Mouse (Mus musculus) R1 (cell line): ENCODE data around the gene Epo.

Experiments
- DNase-seq: peaks from one replicate; pipeline ENCODE4 v3.0.0-alpha.2; 2018; ENCODE audit warnings: low read depth, low spot score

The Epo gene

DNA sequence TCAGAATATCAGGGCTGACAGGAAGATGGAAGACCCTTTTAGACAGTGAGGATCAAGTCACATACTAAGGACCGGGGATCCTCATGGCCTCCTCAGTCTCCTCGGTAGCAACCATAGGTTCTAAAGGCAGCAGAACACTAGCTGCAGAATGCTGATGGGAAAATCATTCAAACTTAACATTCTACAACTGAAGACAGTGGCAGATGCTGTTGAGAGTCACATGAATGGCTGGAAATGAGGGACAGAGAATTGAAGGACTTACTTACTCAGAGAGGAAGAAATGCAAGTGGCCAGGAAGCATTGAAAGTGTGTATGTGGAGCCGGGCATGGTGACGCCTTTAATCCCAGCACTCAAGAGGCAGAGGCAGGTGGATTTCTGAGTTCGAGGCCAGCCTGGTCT, 56.1 kb downstream of the Epo start, which contains the start of gene Zan:
Zan (minus strand) TSS at position 101 of the 400 bp plus-strand sequence.
- DNase-seq = no peak

- no peak for DNase-seq
Measured at GRCm38 (mm10) chr5:137474351-137474750, 58.7 kb downstream of the Epo start.

- DNase-seq = no peak
Measured at GRCm38 (mm10) chr5:137472252-137472904, 60.7 kb downstream of the Epo start.

- DNase-seq = no peak
Measured at GRCm38 (mm10) chr5:137466946-137467345, 66.1 kb downstream of the Epo start.

DNA sequence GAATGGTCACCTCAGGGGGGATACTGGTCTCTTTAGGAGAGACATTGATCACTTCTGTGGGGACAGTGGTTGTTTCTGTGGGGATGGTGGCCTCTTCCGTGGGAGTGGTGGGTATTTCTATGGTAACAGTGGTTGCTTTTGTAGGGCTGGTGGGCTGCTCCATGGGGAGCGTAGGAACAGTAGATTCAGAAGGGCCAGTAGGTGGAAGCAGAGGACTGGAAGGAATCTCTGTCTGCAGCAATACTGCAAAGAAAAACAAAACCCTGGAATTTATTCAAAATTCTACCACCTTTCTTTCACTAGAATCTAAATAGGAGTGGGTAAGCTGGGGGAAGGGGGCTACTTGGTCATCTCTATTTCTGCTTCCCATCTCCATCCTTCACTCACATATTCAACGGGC, 68.0 kb downstream of the Epo start:
- DNase-seq = no peak

GRCm38 (mm10) chr5:137455866-137456591, 77.0 kb downstream of the Epo start:
- no peak for DNase-seq

DNA sequence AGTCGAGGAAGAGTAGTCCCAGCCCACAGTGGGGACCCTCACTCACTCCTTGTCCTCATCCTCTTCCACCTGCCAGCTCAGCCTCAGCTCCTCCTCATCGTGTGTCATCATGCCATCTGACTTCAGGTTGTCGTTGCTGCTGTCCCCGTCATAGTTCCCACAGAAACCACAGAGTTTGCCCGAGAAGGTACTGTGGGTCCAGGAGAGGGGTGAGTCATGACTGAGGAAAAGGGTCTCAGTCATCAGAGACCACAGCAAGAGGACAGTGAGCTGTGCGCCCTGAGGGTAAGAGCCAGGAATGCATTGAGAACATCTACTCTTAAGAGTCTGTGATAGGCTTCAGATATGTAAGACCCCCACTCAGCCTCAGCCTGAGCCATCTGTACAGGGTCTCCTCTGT, 77.8 kb downstream of the Epo start:
- DNase-seq = no peak

DNA sequence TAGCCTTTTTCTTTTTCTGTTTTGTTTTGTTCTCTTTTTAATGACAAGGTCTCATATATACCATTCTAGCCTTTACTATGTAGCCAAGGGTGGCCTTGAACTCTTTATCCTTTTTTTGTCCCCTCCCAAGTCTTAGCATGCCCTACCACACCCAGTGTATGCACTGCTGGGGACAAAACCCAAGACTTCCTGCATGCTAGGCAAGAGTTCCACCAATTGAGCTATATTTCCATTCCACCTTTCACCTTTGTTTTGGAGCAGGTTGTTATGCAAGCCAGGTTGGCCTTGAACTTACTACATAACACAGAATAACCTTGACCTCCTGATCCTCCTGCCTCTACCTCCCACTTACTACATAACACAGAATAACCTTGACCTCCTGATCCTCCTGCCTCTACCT, 87.5 kb downstream of the Epo start:
- peak; percentile 93 for DNase-seq

DNA sequence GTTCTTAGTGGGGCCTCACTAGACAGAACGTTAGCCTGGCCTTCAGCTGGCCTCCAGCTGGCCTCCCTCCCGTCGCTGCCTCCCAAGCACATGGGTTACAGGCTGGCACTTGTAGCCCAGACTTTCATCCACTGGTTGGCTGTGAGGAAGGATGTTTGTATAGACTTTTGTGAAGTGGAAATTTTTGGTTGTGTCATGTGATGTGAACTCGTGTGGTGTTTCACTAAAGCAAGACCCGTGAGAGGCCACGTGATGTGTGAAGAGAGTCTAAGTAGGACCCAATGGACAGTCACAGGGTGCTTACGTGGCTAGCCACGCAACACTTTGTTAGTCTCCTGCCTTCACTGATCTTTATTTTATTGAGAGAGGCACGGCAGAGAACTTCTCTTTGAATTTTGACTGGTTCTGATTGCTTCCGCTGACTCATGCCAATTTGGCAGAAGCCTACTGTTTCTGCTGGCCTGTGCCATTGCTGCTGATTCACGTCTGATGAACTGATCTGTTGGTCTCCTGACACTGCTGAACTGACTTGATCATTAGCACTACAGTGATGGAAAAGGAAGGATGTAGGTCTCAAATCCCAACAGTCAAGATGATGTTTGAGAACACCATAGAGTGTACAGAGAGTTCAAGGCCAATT, 92.7 kb downstream of the Epo start:
- no peak for DNase-seq

DNA sequence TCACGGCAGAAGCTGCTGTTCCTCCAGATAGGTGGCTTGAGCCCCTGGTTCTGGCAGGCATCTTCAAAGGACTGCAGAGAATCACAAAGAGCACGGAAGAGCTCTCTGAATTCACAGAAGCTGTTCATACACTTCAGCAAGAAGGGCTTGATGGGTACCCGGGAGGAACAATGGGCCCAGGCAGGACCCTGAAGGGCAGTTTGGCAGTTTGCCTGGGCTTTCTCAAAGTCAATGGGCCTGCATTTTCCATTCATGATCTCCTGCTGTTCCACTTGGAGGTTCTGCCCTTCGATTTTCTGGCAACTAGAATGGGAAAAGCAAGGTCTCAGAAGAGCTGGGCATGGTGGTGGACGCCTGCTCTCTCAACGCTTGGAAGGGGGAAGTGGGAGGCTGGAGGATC, 99.2 kb downstream of the Epo start:
- peak; percentile 68 for DNase-seq
